Mouse (Mus musculus) brain, embryonic 14.5 days (tissue): ENCODE results near the gene Gfy. TPM values are rescaled to one million over a fixed set of nuclear protein-coding genes. Genes with fewer than 3 reads are reported as not detected.

Experiments
- DNase-seq: peaks from one replicate; pipeline ENCODE4 v3.0.0-alpha.2; 2011; ENCODE audit warnings: low read depth
- CTCF ChIP-seq: fragments of 200-500 bp; IDR thresholded peaks from 2 replicates; pipeline ENCODE4 v1.5.1; 2012; ENCODE audit warnings: inconsistent platforms, mild to moderate bottlenecking, moderate library complexity, borderline replicate concordance; ENCODE audit not compliant: insufficient read depth, insufficient read length; ENCODE audit errors: extremely low read depth
- POLR2A ChIP-seq: fragments of 200-500 bp; IDR thresholded peaks from 2 replicates; pipeline ENCODE4 v1.6.1; 2012; ENCODE audit warnings: mild to moderate bottlenecking, inconsistent platforms, borderline replicate concordance; ENCODE audit not compliant: poor library complexity, insufficient read depth, insufficient read length, severe bottlenecking; ENCODE audit errors: extremely low read depth
- polyA plus RNA-seq: library from polyadenylated mRNA; depleted of rRNA; stranded (reverse); fragments of >200 nt; gene quantifications from 2 replicates; pipeline ENCODE4 v1.2.3, GENCODE M21; 2012; rRNA removed

The Gfy gene
- polyA plus RNA-seq, 1 experiment: 0.12 TPM

DNA sequence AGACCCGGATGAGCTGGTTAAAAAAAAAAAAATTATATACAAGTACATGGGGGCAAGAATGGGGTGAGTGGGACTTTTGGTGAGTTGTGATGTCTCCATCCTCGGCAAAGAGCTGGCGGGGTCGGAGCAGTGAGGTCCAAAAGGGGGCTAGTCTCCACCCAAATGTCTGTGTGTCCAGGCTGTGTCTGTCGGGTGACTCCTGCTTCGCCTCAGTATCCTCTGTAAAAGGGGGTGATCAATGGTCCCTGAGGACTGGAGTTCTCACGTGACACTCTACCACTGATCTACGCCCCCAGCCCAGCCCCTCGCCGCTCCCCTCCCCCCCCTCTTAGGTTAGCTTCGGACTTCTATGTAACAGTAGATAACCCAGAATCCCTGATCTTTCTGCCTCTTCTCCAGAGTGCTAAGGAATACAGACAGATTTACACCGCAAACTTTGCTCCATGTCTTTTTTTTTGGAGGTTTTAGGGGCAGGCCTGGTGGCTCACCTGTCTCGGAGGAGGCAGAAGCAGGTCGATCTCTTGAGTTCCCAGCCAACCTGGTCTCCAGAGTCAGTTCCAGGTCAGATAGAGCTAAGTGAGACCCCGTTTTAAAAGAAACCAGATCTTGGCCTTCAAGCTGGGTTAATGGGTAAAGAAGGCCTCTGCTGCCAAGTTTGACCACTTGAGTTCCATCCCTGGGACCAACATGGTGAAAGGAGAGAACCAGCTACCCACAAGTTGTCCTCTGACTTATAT lies 49.4 kb downstream of the Gfy start:
- no peak for DNase-seq
- no peak for TF ChIP-seq POLR2A
- TF ChIP-seq CTCF: no peak

DNA sequence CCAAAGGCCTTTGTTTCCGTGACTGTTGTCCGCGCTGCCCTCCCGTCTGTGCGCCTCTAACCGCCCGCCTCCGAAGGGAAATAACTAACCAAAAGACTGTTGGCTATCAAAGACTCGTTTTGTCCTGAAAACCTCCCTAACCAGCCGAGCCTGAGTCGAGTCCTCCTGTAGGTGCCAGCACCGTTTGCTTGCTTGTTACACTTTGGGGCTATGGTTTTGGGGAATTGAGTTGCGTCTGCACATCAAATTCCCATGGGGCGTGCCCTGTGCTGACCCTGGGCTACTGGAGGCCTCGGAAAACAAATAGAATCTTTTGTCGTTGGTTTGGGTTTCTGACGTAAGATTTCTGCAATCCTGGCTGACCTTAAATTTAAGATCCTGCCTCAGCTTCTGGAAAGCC lies 50.1 kb downstream of the Gfy start:
- TF ChIP-seq CTCF (no peak), POLR2A (no peak)
- DNase-seq: no peak

DNA sequence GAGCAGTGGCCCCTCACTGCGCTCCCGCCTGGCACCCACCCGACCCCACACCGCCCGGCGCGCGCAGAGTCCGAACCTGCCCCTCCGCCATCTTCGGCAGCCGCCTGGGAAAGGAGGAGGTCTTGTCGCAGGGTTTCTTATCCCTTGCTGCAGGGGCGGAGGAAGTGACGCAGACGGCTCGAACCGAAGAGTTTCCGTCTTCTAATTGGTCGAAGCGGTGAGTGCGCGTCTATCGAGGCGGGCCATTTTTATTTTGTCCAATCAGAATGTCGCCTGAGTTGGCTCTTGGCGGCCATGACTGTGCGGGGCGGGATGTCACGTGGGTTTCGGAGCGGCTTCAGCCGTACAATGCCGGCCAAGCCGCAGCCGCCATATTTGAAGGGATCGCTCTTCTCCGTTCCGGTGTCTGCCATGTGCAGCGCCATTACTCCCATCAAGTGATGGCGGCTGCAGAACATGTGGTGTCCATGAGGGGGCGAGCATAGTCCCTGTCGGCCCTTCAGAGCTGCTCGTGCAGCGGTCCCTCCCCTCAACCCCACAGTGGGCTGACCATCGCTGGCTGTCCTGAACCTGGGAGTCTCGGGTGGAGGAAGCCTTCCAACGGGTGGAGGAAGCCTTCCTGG lies 50.6 kb downstream of the Gfy start, which contains the start of gene Rpl13a:
Gene Rpl13a, minus strand, starts transcription at position 138 of the 623 bp plus-strand sequence.
- peak; percentile 74 for TF ChIP-seq CTCF
- peak; percentile 95 for TF ChIP-seq POLR2A

GRCm38 (mm10) chr7:45127700-45128224 lies 51.6 kb downstream of the Gfy start:
- TF ChIP-seq CTCF (no peak), POLR2A (no peak)
- DNase-seq: no peak

More for the DNA sequence above, 50.6 kb downstream of the Gfy start, which contains the start of gene Rpl13a:
- DNase-seq: peak; percentile 100

DNA sequence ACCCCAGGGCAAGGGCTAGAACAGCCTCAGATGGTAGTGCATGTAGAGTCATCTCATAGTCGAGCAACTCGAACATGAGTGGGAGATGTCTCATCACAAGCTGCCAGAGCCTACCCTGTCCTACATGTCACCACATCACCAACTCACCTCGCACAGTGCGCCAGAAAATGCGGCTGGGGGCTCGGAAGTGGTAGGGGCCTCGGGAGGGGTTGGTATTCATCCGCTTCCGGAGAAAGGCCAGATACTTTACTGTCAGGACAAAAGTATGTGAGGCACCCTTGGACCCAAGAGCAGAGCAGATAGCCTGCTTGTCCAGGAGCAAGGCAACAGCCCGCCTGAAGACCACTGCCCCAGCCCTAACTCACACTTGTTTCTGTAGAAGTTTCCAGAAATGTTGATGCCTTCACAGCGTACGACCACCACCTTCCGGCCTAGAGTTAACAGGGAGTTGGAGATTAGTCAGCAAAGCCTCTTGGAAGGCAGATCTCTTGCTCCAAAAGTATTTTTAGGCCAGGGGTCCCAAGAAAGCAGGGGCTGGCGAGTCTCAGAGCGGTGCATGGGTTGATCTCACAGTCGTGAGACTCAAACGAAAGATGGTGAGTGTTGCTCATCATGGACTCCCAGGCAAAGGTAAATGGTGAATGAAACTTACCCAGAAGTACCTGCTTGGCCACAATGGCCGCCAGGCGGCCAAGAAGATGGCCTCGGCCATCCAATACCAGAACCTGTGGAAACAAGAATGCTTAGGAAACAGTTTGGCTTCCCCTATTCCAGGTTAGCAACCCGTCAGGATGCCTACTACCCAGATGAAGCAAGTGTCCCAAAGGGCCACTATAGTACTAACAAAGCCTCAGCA lies 52.3 kb downstream of the Gfy start:
- no peak for DNase-seq
- TF ChIP-seq POLR2A (no peak), CTCF (peak; percentile 42; the same call in 1 of the 2 replicates)

Other genes with a start within 250 kb of the Gfy start
- 0.04 and 0.05 TPM in 2 replicates for gene Tsks, start 236.4 kb downstream of the Gfy start, polyA plus RNA-seq
- gene Cpt1c, start 204.7 kb downstream of the Gfy start, polyA plus RNA-seq: 102 and 135 TPM in 2 replicates
- gene Prmt1, start 193.0 kb downstream of the Gfy start, polyA plus RNA-seq: 824 and 992 TPM in 2 replicates
- gene Irf3, start 181.9 kb downstream of the Gfy start, polyA plus RNA-seq: 84.4 and 130 TPM in 2 replicates
- 20.5 and 33.9 TPM in 2 replicates for gene Bcl2l12, start 180.9 kb downstream of the Gfy start, polyA plus RNA-seq
- gene Scaf1, start 163.2 kb downstream of the Gfy start, polyA plus RNA-seq: 125 and 147 TPM in 2 replicates
- gene Rras, start 161.6 kb downstream of the Gfy start, polyA plus RNA-seq: 18.2 and 20.7 TPM in 2 replicates
- 10.5 and 39.1 TPM in 2 replicates for gene Prr12, start 126.7 kb downstream of the Gfy start, polyA plus RNA-seq
- 81.9 and 84.1 TPM in 2 replicates for gene Nosip, start 117.1 kb downstream of the Gfy start, polyA plus RNA-seq
- gene Prrg2, start 116.9 kb downstream of the Gfy start, polyA plus RNA-seq: 25.0 and 30.6 TPM in 2 replicates
- 68.2 and 101 TPM in 2 replicates for gene Rcn3, start 87.3 kb downstream of the Gfy start, polyA plus RNA-seq
- 11.7 and 17.3 TPM in 2 replicates for gene Fcgrt, start 75.7 kb downstream of the Gfy start, polyA plus RNA-seq
- 421 and 634 TPM in 2 replicates for gene Rps11, start 55.1 kb downstream of the Gfy start, polyA plus RNA-seq
- gene Rpl13a, start 50.8 kb downstream of the Gfy start, polyA plus RNA-seq: 2,550 and 2,843 TPM in 2 replicates
- gene Gm45713, start 43.3 kb downstream of the Gfy start, polyA plus RNA-seq: 0.30 and 0.31 TPM in 2 replicates
- 6.2 and 9.0 TPM in 2 replicates for gene Flt3l, start 43.1 kb downstream of the Gfy start, polyA plus RNA-seq
- gene Pih1d1, start 25.3 kb downstream of the Gfy start, polyA plus RNA-seq: 130 and 151 TPM in 2 replicates
- 26.4 and 34.2 TPM in 2 replicates for gene Aldh16a1, start 25.0 kb downstream of the Gfy start, polyA plus RNA-seq
- 6.7 and 25.8 TPM in 2 replicates for gene Slc17a7, start 15.6 kb downstream of the Gfy start, polyA plus RNA-seq
- 0.25 and 0.30 TPM in 2 replicates for gene Pth2, start 1.4 kb upstream of the Gfy start, polyA plus RNA-seq
- gene Ccdc155, start 25.3 kb upstream of the Gfy start, polyA plus RNA-seq: 0.70 and 1.1 TPM in 2 replicates
- gene Dkkl1, start 32.6 kb upstream of the Gfy start, polyA plus RNA-seq: 1.4 and 2.1 TPM in 2 replicates
- gene Tead2, start 36.2 kb upstream of the Gfy start, polyA plus RNA-seq: 184 and 312 TPM in 2 replicates
- 1.4 and 1.5 TPM in 2 replicates for gene Cd37, start 59.5 kb upstream of the Gfy start, polyA plus RNA-seq
- 0.70 and 0.86 TPM in 2 replicates for gene Slc6a16, start 61.5 kb upstream of the Gfy start, polyA plus RNA-seq
- 0.11 TPM in 1 of 2 replicates, not detected in the other for gene Slc6a21, start 97.9 kb upstream of the Gfy start, polyA plus RNA-seq
- gene Trpm4, start 154.2 kb upstream of the Gfy start, polyA plus RNA-seq: 19.0 and 20.3 TPM in 2 replicates
- 0.48 and 1.3 TPM in 2 replicates for gene Hrc, start 155.7 kb upstream of the Gfy start, polyA plus RNA-seq
- gene Ppfia3, start 187.4 kb upstream of the Gfy start, polyA plus RNA-seq: 56.7 and 60.0 TPM in 2 replicates
- 15.7 and 17.6 TPM in 2 replicates for gene Lin7b, start 191.0 kb upstream of the Gfy start, polyA plus RNA-seq
- gene Snrnp70, start 216.2 kb upstream of the Gfy start, polyA plus RNA-seq: 643 and 713 TPM in 2 replicates
- 0.03 TPM in 1 of 2 replicates, not detected in the other for gene Kcna7, start 226.1 kb upstream of the Gfy start, polyA plus RNA-seq
- gene Ntf5, start 234.1 kb upstream of the Gfy start, polyA plus RNA-seq: 0.23 and 0.27 TPM in 2 replicates
- gene Lhb, start 241.3 kb upstream of the Gfy start, polyA plus RNA-seq: 1.1 and 1.7 TPM in 2 replicates